Mouse (Mus musculus): ENCODE results near the gene Cfap69. TPM values are rescaled to one million over a fixed set of nuclear protein-coding genes. Genes with fewer than 3 reads are reported as not detected.

Cfap69 gene
- polyA plus RNA-seq, 1 experiment, result 10.3 TPM

- H3K4me1 ChIP-seq (ENCODE audit: control insufficient read depth, insufficient read depth, low read length), result no peaks in the 10 kb centered on the region
- 3% methylated on average over 24 of the region's 24 CpGs for WGBS
- no peak for DNase-seq
- TF ChIP-seq POLR2A (IDR thresholded peaks at IDR 0.05; ENCODE audit: borderline replicate concordance, extremely low read depth, low read depth, low read length) (no peak), CTCF (IDR thresholded peaks at IDR 0.05; ENCODE audit: insufficient read depth, low read length) (no peak)
- no peak within 1 kb of the TSS for H3K4me3 ChIP-seq (replicated peaks; ENCODE audit: extremely low read depth, low read depth, low read length)
Observed at GRCm38 (mm10) chr5:5573749-5574317, 90.2 kb downstream of the Cfap69 start, which contains the start of gene Gm8773. TSS of gene Gm8773 (plus strand) at chr5:5573799.

- Histone ChIP-seq H3K4me1 (ENCODE audit: control insufficient read depth, insufficient read depth, low read length) (no peaks in the 10 kb centered on the region), H3K4me3 (replicated peaks; ENCODE audit: extremely low read depth, low read depth, low read length) (no peak overlapping the region)
- no peak for DNase-seq
- TF ChIP-seq CTCF (IDR thresholded peaks at IDR 0.05; ENCODE audit: insufficient read depth, low read length) (no peak), POLR2A (IDR thresholded peaks at IDR 0.05; ENCODE audit: borderline replicate concordance, extremely low read depth, low read depth, low read length) (no peak)
- 69% methylated on average over 3 of the region's 3 CpGs for WGBS
Observed at GRCm38 (mm10) chr5:5562435-5562834, 101.6 kb downstream of the Cfap69 start.

DNA sequence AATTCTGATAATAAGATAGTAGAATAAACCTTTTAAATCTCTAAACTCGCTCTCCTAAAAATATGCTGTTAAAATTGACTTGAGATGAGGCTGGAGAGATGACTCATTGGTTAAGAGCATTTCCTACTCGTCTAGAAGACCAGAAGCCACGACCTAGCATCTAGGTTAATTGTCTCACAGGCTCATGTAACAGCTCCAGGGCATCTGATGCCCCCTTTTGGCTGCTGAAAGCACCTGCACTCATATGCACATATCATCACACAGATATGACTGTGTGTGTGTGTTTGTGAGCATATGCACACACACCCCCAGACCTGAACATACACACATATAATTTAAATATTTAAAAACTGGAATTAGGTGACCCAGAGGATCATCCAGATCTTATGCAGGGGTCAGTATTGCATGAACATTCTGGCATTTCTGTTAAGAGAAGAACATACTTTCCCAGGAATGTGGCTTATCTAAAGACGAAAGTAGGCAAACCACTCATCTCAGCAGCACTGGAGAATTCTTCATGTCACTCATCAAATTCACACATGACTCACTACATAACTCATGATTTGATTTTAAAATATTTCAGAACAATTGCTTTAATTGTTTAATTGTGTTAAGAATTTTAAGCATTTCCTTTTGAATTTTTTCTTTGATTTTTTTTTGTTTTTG is 102.9 kb downstream of the Cfap69 start:
- 56% methylated on average over 4 of the region's 4 CpGs for WGBS
- H3K4me3 ChIP-seq (replicated peaks; ENCODE audit: extremely low read depth, low read depth, low read length), result no peak overlapping the region
- H3K4me1 ChIP-seq (ENCODE audit: control insufficient read depth, insufficient read depth, low read length), result no peaks in the 10 kb centered on the region
- TF ChIP-seq POLR2A (IDR thresholded peaks at IDR 0.05; ENCODE audit: borderline replicate concordance, extremely low read depth, low read depth, low read length), result no peak
- no peak for TF ChIP-seq CTCF (IDR thresholded peaks at IDR 0.05; ENCODE audit: insufficient read depth, low read length)
- DNase-seq, result no peak

DNA sequence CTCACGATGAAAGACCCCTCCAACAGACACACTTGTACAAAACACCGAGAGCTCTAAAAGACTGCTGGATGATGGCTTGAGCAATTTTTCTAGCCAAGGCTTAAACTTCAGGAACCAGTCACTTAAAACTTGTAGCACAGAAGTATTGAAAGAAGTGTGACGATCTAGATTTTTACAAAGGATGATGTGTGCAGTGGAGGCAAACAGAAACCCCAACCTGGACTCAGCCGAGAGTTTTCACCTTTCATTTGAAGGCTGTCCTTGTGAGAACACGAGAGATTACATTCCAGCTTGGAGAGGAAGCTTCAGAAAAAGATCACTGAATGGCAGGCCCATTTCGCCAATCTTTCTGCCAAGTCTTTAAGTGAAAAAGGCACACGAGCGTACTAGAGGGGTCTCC is 104.2 kb downstream of the Cfap69 start:
- H3K4me1 ChIP-seq (ENCODE audit: control insufficient read depth, insufficient read depth, low read length), result no peaks in the 10 kb centered on the region

DNA sequence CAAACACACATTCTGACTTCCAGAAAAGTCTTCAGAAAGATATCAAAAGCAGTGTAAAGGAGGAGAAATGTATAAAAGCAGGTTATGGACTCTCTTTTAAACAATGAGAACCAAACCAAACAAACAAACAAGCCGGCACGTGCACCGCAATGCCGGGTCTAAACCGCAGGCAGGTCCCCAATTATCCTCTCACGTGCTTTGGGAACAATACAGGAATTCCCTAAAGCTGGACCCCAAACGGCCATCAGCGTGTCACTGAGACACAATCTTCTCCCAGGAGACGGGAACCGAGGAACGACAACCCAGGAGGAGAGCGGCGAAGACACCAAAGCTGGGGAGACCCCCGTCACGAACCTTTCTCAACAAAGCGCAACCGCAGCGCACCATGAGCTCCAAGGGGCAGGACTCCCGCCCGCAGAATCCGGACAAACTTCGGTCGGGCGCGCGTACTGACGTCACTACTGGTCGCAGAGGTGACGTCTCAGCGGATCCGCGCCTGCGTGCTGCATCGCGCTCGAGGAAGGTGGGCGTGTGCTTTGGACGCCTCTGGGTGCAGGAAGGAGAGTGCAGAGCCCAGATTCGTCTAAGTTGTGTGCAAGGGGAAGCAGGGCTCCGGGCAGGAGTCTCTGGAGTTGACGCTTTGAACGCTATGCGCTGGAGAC is 104.8 kb downstream of the Cfap69 start, which contains the start of gene Gtpbp10:
TSS of gene Gtpbp10 (minus strand) at position 460 of the 662 bp plus-strand sequence.
- H3K4me3 ChIP-seq (replicated peaks; ENCODE audit: extremely low read depth, low read depth, low read length), result peak within 1 kb of the TSS; percentile 82
- TF ChIP-seq POLR2A (IDR thresholded peaks at IDR 0.05; ENCODE audit: borderline replicate concordance, extremely low read depth, low read depth, low read length) (peak; percentile 73; the same call in 1 of the 2 replicates), CTCF (IDR thresholded peaks at IDR 0.05; ENCODE audit: insufficient read depth, low read length) (no peak)
- peak; percentile 91 for DNase-seq
- no peaks in the 10 kb centered on the region for H3K4me1 ChIP-seq (ENCODE audit: control insufficient read depth, insufficient read depth, low read length)
- WGBS, result under 1% methylated on average over 43 of the region's 43 CpGs

More for the DNA sequence above, 104.2 kb downstream of the Cfap69 start:
- H3K4me3 ChIP-seq (replicated peaks; ENCODE audit: extremely low read depth, low read depth, low read length), result peak overlapping the region; percentile 82
- TF ChIP-seq CTCF (IDR thresholded peaks at IDR 0.05; ENCODE audit: insufficient read depth, low read length), result no peak
- TF ChIP-seq POLR2A (IDR thresholded peaks at IDR 0.05; ENCODE audit: borderline replicate concordance, extremely low read depth, low read depth, low read length), result no peak
- no peak for DNase-seq
- WGBS, result 38% methylated on average over 8 of the region's 8 CpGs

GRCm38 (mm10) chr5:5551110-5551509 is 112.9 kb downstream of the Cfap69 start:
- Histone ChIP-seq H3K4me1 (ENCODE audit: control insufficient read depth, insufficient read depth, low read length) (no peaks in the 10 kb centered on the region), H3K4me3 (replicated peaks; ENCODE audit: extremely low read depth, low read depth, low read length) (no peak overlapping the region)
- DNase-seq, result no peak
- 87% methylated on average over 1 of the region's 1 CpGs for WGBS
- TF ChIP-seq POLR2A (IDR thresholded peaks at IDR 0.05; ENCODE audit: borderline replicate concordance, extremely low read depth, low read depth, low read length) (no peak), CTCF (IDR thresholded peaks at IDR 0.05; ENCODE audit: insufficient read depth, low read length) (no peak)

DNA sequence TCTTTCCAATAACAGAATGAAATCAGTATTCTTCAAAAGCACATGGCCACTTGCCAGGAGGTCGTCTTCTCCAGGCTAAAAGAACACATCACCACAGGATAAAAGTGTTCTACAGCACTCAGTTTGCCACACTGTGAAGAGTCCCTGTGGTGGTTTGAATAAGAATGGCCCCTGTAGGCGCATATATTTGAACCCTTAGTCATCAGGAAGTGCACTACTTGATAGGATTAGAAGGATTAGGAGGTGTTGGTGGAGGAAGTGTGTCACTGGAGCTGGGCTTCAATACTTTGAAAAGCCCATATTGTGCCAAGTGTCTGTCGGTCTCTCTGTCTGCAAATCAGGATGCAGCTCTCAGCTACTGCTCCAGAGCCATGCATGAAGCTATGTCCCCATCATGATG is 123.7 kb downstream of the Cfap69 start:
- no peak for DNase-seq
- no peak for TF ChIP-seq CTCF (IDR thresholded peaks at IDR 0.05; ENCODE audit: insufficient read depth, low read length)
- no peak for TF ChIP-seq POLR2A (IDR thresholded peaks at IDR 0.05; ENCODE audit: borderline replicate concordance, extremely low read depth, low read depth, low read length)
- 58% methylated on average over 3 of the region's 3 CpGs for WGBS
- no peak overlapping the region for H3K4me3 ChIP-seq (replicated peaks; ENCODE audit: extremely low read depth, low read depth, low read length)
- no peaks in the 10 kb centered on the region for H3K4me1 ChIP-seq (ENCODE audit: control insufficient read depth, insufficient read depth, low read length)

GRCm38 (mm10) chr5:5539771-5540170 is 124.3 kb downstream of the Cfap69 start:
- TF ChIP-seq POLR2A (IDR thresholded peaks at IDR 0.05; ENCODE audit: borderline replicate concordance, extremely low read depth, low read depth, low read length) (no peak), CTCF (IDR thresholded peaks at IDR 0.05; ENCODE audit: insufficient read depth, low read length) (no peak)
- DNase-seq, result no peak
- Histone ChIP-seq H3K4me1 (ENCODE audit: control insufficient read depth, insufficient read depth, low read length) (no peaks in the 10 kb centered on the region), H3K4me3 (replicated peaks; ENCODE audit: extremely low read depth, low read depth, low read length) (no peak overlapping the region)
- WGBS, result 52% methylated on average over 3 of the region's 3 CpGs

DNA sequence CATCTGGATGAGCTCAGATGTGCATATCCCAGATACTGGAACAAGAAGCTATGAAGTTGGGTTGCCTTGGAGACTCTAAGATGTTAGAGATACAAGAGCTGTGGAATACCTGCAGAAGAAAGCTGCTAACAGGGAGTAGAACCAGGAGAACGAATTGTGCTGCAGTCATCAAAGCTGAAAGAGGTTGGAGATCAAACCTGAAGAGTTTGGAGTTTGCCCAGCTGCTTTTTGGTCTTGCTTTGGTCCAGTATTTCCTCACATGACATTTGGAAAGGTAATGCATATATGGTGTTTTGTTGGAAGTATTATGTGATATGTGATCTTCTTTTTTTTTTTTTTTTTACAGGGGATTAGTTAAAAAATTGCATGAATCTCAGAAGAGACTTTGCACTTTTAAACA is 127.9 kb downstream of the Cfap69 start:
- TF ChIP-seq CTCF (IDR thresholded peaks at IDR 0.05; ENCODE audit: insufficient read depth, low read length), result no peak
- no peak for TF ChIP-seq POLR2A (IDR thresholded peaks at IDR 0.05; ENCODE audit: borderline replicate concordance, extremely low read depth, low read depth, low read length)
- 97% methylated on average over 1 of the region's 1 CpGs for WGBS
- H3K4me3 ChIP-seq (replicated peaks; ENCODE audit: extremely low read depth, low read depth, low read length), result no peak overlapping the region
- no peaks in the 10 kb centered on the region for H3K4me1 ChIP-seq (ENCODE audit: control insufficient read depth, insufficient read depth, low read length)
- no peak for DNase-seq

Data from lung, adult 2 months (tissue).